25 mouse cellular contexts compared by ENCODE assay signal in genomic region chr16:11406622-11407021, GRCm38 (mm10).
DNase-seq lines count a peak whose midpoint lies in the region; ATAC-seq and TF ChIP-seq lines count a peak whose summit lies in the region.
"Had no signal": no experiment of that assay in that cellular context is flagged by ENCODE, and none has a peak within 500 bp of the region (broad histone marks: within the 10 kb centered on the region; RNA-seq: fewer than 3 reads in every experiment).

No protein-coding gene starts in this region.

- TF ChIP-seq POLR2A in liver, adult 2 months (IDR thresholded peaks at IDR 0.05; ENCODE audit: extremely low read depth, insufficient read depth, low read length): no peak

- peak overlapping the region; percentile 71 for H3K27ac ChIP-seq in kidney, embryonic 15.5 days
- H3K27ac ChIP-seq in liver, adult 2 months (replicated peaks; ENCODE audit: insufficient read depth, low read depth, low read length): peak overlapping the region; percentile 97
- no peak overlapping the region for H3K27ac ChIP-seq in liver, postnatal 0 days (ENCODE audit: low read depth)
- H3K27ac ChIP-seq: embryonic facial prominence, embryonic 10.5 days; embryonic facial prominence, embryonic 13.5 days; forebrain, embryonic 12.5 days; forebrain, embryonic 15.5 days; heart, adult 2 months; heart, embryonic 10.5 days; heart, embryonic 13.5 days; hindbrain, embryonic 14.5 days; hindbrain, postnatal 0 days had no signal

- TF ChIP-seq EP300 in liver, postnatal 0 days (IDR thresholded peaks at IDR 0.05; ENCODE audit: low read depth): no peak

- H3K9me3 ChIP-seq in kidney, embryonic 15.5 days (replicated peaks): no peaks in the 10 kb centered on the region
- no peaks in the 10 kb centered on the region for H3K9me3 ChIP-seq in liver, postnatal 0 days (ENCODE audit: low read length)
- H3K9me3 ChIP-seq: embryonic facial prominence, embryonic 10.5 days; embryonic facial prominence, embryonic 13.5 days; forebrain, embryonic 12.5 days; forebrain, embryonic 15.5 days; heart, embryonic 10.5 days; heart, embryonic 13.5 days had no signal

- 87% methylated on average over 9 of the region's 9 CpGs for WGBS in kidney, embryonic 15.5 days
- 22% methylated on average over 9 of the region's 9 CpGs for WGBS in liver, adult 2 months
- 75% methylated on average over 9 of the region's 9 CpGs for WGBS in liver, postnatal 0 days (ENCODE audit: insufficient replicate concordance)

- no peaks in the 10 kb centered on the region for H3K27me3 ChIP-seq in kidney, embryonic 15.5 days
- no peaks in the 10 kb centered on the region for H3K27me3 ChIP-seq in liver, adult 2 months (ENCODE audit: control insufficient read depth, insufficient read depth, low read length)
- H3K27me3 ChIP-seq in liver, postnatal 0 days (ENCODE audit: insufficient read depth, low read length): no peaks in the 10 kb centered on the region
- H3K27me3 ChIP-seq: embryonic facial prominence, embryonic 13.5 days; forebrain, embryonic 12.5 days; forebrain, embryonic 15.5 days; heart, embryonic 13.5 days had no signal

- H3K4me3 ChIP-seq in kidney, embryonic 15.5 days (replicated peaks): no peak overlapping the region
- H3K4me3 ChIP-seq in liver, adult 2 months (ENCODE audit: insufficient read depth, low read depth, low read length): peak overlapping the region; percentile 35
- H3K4me3 ChIP-seq in liver, postnatal 0 days (ENCODE audit: low read depth, low read length): no peak overlapping the region
- H3K4me3 ChIP-seq: embryonic facial prominence, embryonic 10.5 days; embryonic facial prominence, embryonic 13.5 days; erythroblast, embryonic 14.5 days; forebrain, embryonic 12.5 days; forebrain, embryonic 15.5 days; heart, adult 2 months; heart, embryonic 10.5 days; heart, embryonic 13.5 days had no signal

- no peak overlapping the region for H3K9ac ChIP-seq in kidney, embryonic 15.5 days
- peak overlapping the region; percentile 36 for H3K9ac ChIP-seq in liver, adult 2 months (ENCODE audit: low read depth, low read length)
- H3K9ac ChIP-seq in liver, postnatal 0 days (replicated peaks): no peak overlapping the region
- H3K9ac ChIP-seq: embryonic facial prominence, embryonic 13.5 days; forebrain, embryonic 12.5 days; forebrain, embryonic 15.5 days; heart, embryonic 13.5 days; hindbrain, embryonic 14.5 days had no signal

- ATAC-seq in kidney, embryonic 15.5 days (replicated peaks; ENCODE audit: low FRiP score): peak; percentile 20; the same call in 1 of the 2 replicates
- no peak for ATAC-seq in liver, postnatal 0 days
- ATAC-seq: forebrain, embryonic 15.5 days; hindbrain, postnatal 0 days had no signal

- TF ChIP-seq CTCF in liver, adult 2 months (IDR thresholded peaks at IDR 0.05; ENCODE audit: low read depth, low read length): no peak
- TF ChIP-seq CTCF in liver, postnatal 0 days (IDR thresholded peaks at IDR 0.05; ENCODE audit: low read depth): no peak

- peaks cover 14% of the 10 kb centered on the region; the same call in 1 of the 2 replicates for H3K79me2 ChIP-seq in liver, adult 2 months (ENCODE audit: control insufficient read depth, insufficient read depth, low read length)

- H3K4me2 ChIP-seq in kidney, embryonic 15.5 days: no peak overlapping the region
- no peak overlapping the region for H3K4me2 ChIP-seq in liver, postnatal 0 days (ENCODE audit: low read depth, low read length)
- H3K4me2 ChIP-seq: embryonic facial prominence, embryonic 13.5 days; forebrain, embryonic 12.5 days; forebrain, embryonic 15.5 days; heart, embryonic 13.5 days; hindbrain, embryonic 14.5 days had no signal

- H3K36me3 ChIP-seq in kidney, embryonic 15.5 days: peaks cover 13% of the 10 kb centered on the region
- H3K36me3 ChIP-seq in liver, adult 2 months (ENCODE audit: control insufficient read depth, insufficient read depth, low read length): no peaks in the 10 kb centered on the region
- no peaks in the 10 kb centered on the region; the same call in none of the 2 replicates for H3K36me3 ChIP-seq in liver, postnatal 0 days (replicated peaks; ENCODE audit: insufficient read depth, low read length)
- H3K36me3 ChIP-seq: forebrain, embryonic 15.5 days had no signal

- peaks cover 14% of the 10 kb centered on the region; the same call in 1 of the 2 replicates for H3K4me1 ChIP-seq in kidney, embryonic 15.5 days
- H3K4me1 ChIP-seq in liver, adult 2 months (ENCODE audit: control insufficient read depth, insufficient read depth, low read length): peaks cover 35% of the 10 kb centered on the region
- H3K4me1 ChIP-seq in liver, postnatal 0 days (ENCODE audit: insufficient read depth): no peaks in the 10 kb centered on the region
- H3K4me1 ChIP-seq: embryonic facial prominence, embryonic 13.5 days; forebrain, embryonic 12.5 days; forebrain, embryonic 15.5 days had no signal

- peak; percentile 9 to 30 for DNase-seq in adrenal gland, postnatal 36 days
- DNase-seq in adrenal gland, adult 8-10 months: no peak
- DNase-seq in kidney, postnatal 36 days: no peak
- peak; percentile 73 for DNase-seq in liver, adult 2 months (ENCODE audit: extremely low read depth, low read depth, low spot score)
- DNase-seq in liver, postnatal 0 days: no peak
- DNase-seq: adrenal gland, postnatal 14 days; cerebellum, adult 11-12 months; cerebellum, adult 8-10 months; cerebellum, postnatal 10 days; cerebellum, postnatal 36 days; embryo, embryonic 11 days; gastrocnemius, postnatal 25 days; heart, adult 2 months; heart, postnatal 14 days; heart, postnatal 4 days had no signal

Comparison
In these comparisons a context has a peak if more than half of its experiments do, and no peak if none do; other contexts are left out.
1. DNase-seq: peak in adrenal gland, postnatal 36 days (2 of 2) and liver, adult 2 months (single experiment); none in adrenal gland, adult 8-10 months (single experiment), kidney, postnatal 36 days (0 of 2) and liver, postnatal 0 days (single experiment).